In genomic region chr8:110859651-110860501, GRCm38 (mm10) we compare ENCODE assay signal across 1 mouse cellular context.
TF ChIP-seq lines count a peak whose summit lies in the region.

No protein-coding gene starts in this region.

TF ChIP-seq in MEL, 35 proteins besides CTCF, POLR2A, EP300 and RAD21 (continued from another document):
- TF ChIP-seq USF1 (IDR thresholded peaks at IDR 0.05; ENCODE audit: low read depth, low read length) (no peak), ZNF384 (IDR thresholded peaks at IDR 0.05; ENCODE audit: low read depth, low read length) (peak; percentile 43; the same call in 1 of the 2 replicates), ZC3H11A (IDR thresholded peaks at IDR 0.05; ENCODE audit: low read depth, low read length) (peak; percentile 73)
